Mouse (Mus musculus) testis, adult 2 months (tissue): Measurements from ENCODE around the gene Htt.

Experiments
- CTCF ChIP-seq: fragments of 200-500 bp; IDR thresholded peaks from 2 replicates; pipeline ENCODE4 v1.5.1; 2012; ENCODE audit warnings: low read depth, mild to moderate bottlenecking, inconsistent platforms, low read length, moderate library complexity; ENCODE audit not compliant: control insufficient read depth, insufficient read depth, insufficient replicate concordance
- POLR2A ChIP-seq: fragments of 200-500 bp; IDR thresholded peaks from 2 replicates; pipeline ENCODE4 v1.6.1; 2012; ENCODE audit warnings: low read depth, mild to moderate bottlenecking, inconsistent platforms, low read length, moderate library complexity; ENCODE audit not compliant: control insufficient read depth

GRCm38 (mm10) chr5:34730255-34730654, 31.3 kb upstream of the Htt start:
- TF ChIP-seq POLR2A: no peak
- no peak for TF ChIP-seq CTCF
